Mouse (Mus musculus) layer of hippocampus, postnatal 14 days (tissue): ENCODE measurements around the gene Mysm1. TPM values are rescaled to one million over a fixed set of nuclear protein-coding genes. Genes with fewer than 3 reads are reported as not detected.
A peak's percentile ranks its signal among the peaks of the same experiment; 100 is the strongest.

Experiments
- DNase-seq, 2 experiments: peaks; one replicate each; pipeline ENCODE4 v3.0.0; 2021 to 2022; ENCODE audit warnings: low spot score in 2 of 2, mixed read lengths in 1 of 2
- long read RNA-seq, 2 experiments: library from polyadenylated mRNA; stranded (forward); transcript quantifications; one replicate each; pipeline ENCODE4 v2.0.0; 2021
- total RNA-seq, 2 experiments: library from RNA; stranded (reverse); gene quantifications; 2 replicates each; pipeline ENCODE4 v1.2.3; 2021

Mysm1 gene
- total RNA-seq: 10 to 100 TPM; 30.0 to 33.9 TPM
- long read RNA-seq, experiment 1, partial matches to known transcripts: 0 of 2 reads
- long read RNA-seq, experiment 1, other reads (novel, unspliced or antisense): 0 of 2 reads
- long read RNA-seq, experiment 2, partial matches to known transcripts: 1 of 4 reads
- long read RNA-seq, experiment 2, other reads (novel, unspliced or antisense): 0 of 4 reads

GRCm38 (mm10) chr4:94978590-94979499, at the start of gene Mysm1:
Mysm1 (minus strand) TSS chr4:94979100.
- peak; percentile 91 to 93 for DNase-seq

- DNase-seq: no peak
Measured at GRCm38 (mm10) chr4:95025847-95026600, 47.1 kb upstream of the Mysm1 start.

GRCm38 (mm10) chr4:95023350-95023953, 44.6 kb upstream of the Mysm1 start:
- peak in 1 of 2 experiments; percentile 24 for DNase-seq

GRCm38 (mm10) chr4:95021649-95022637, 43.0 kb upstream of the Mysm1 start:
- DNase-seq: no peak

- DNase-seq: no peak
Measured at GRCm38 (mm10) chr4:95020201-95020600, 41.3 kb upstream of the Mysm1 start.

GRCm38 (mm10) chr4:95018221-95018620, 39.3 kb upstream of the Mysm1 start:
- no peak for DNase-seq

- DNase-seq: no peak
Measured at GRCm38 (mm10) chr4:95012706-95013105, 33.8 kb upstream of the Mysm1 start.

GRCm38 (mm10) chr4:95012256-95012655, 33.4 kb upstream of the Mysm1 start:
- DNase-seq: no peak

GRCm38 (mm10) chr4:95008175-95009057, 29.5 kb upstream of the Mysm1 start:
- DNase-seq: peak; percentile 82 to 86

GRCm38 (mm10) chr4:95007759-95008158, 28.9 kb upstream of the Mysm1 start:
- DNase-seq: peak in 1 of 2 experiments; percentile 13

GRCm38 (mm10) chr4:95005251-95005830, 26.4 kb upstream of the Mysm1 start:
- no peak for DNase-seq

GRCm38 (mm10) chr4:95001043-95001775, 22.3 kb upstream of the Mysm1 start:
- DNase-seq: no peak

GRCm38 (mm10) chr4:95000147-95000546, 21.2 kb upstream of the Mysm1 start:
- DNase-seq: no peak

- no peak for DNase-seq
Measured at GRCm38 (mm10) chr4:94999249-94999648, 20.3 kb upstream of the Mysm1 start.

- no peak for DNase-seq
Measured at GRCm38 (mm10) chr4:94995862-94996261, 17.0 kb upstream of the Mysm1 start.

GRCm38 (mm10) chr4:94990204-94990603, 11.3 kb upstream of the Mysm1 start:
- no peak for DNase-seq

- DNase-seq: no peak
Measured at GRCm38 (mm10) chr4:94987725-94988124, 8.8 kb upstream of the Mysm1 start.

GRCm38 (mm10) chr4:94979500-94979915, 608 bp upstream of the Mysm1 start:
- DNase-seq: peak in 1 of 2 experiments; percentile 12
